Mouse (Mus musculus) megakaryocyte, embryonic 14.5 days (primary cell): ENCODE data around the gene Gpnmb. TPM values are rescaled to one million over a fixed set of nuclear protein-coding genes. Genes with fewer than 3 reads are reported as not detected.

Source experiments
- H3K27me3 ChIP-seq: replicated peaks from 2 replicates; pipeline ENCODE3; 2012; ENCODE audit warnings: inconsistent platforms
- H3K36me3 ChIP-seq: replicated peaks from 2 replicates; pipeline ENCODE3; 2012; ENCODE audit warnings: low read length, inconsistent platforms, mixed read lengths
- H3K4me1 ChIP-seq: 2 replicates; pipeline ENCODE4 v1.6.1; 2012; ENCODE audit warnings: inconsistent platforms
- H3K4me3 ChIP-seq: replicated peaks from 2 replicates; pipeline ENCODE3; 2012; ENCODE audit warnings: moderate library complexity, mild to moderate bottlenecking, inconsistent platforms
- H3K9me3 ChIP-seq: 2 replicates; pipeline ENCODE4 v1.6.1; 2012; ENCODE audit warnings: inconsistent platforms
- FLI1 ChIP-seq: IDR thresholded peaks from 2 replicates; pipeline ENCODE4 v1.6.1; 2012; ENCODE audit warnings: low read length, inconsistent platforms, mixed read lengths
- GATA1 ChIP-seq: IDR thresholded peaks from 3 replicates; pipeline ENCODE4 v1.6.1; 2012; ENCODE audit warnings: mixed read lengths, low read length, inconsistent platforms, borderline replicate concordance
- polyA plus RNA-seq: library from polyadenylated mRNA; stranded (reverse); fragments of >175 nt; gene quantifications from 2 replicates; pipeline ENCODE4 v1.2.3, GENCODE M21; 2012; ENCODE audit warnings: low replicate concordance; ENCODE audit not compliant: insufficient read depth

Gpnmb gene
- polyA plus RNA-seq = 45.1 and 495 TPM in 2 replicates

- TF ChIP-seq GATA1 = no peak
- TF ChIP-seq FLI1 = no peak
- H3K4me3 ChIP-seq = peak within 1 kb of the TSS; percentile 83
These were observed at the start of gene Gpnmb for GRCm38 (mm10) chr6:49036275-49037267. TSS of gene Gpnmb (plus strand) at chr6:49036546.

GRCm38 (mm10) chr6:48989971-48990370 lies 46.4 kb upstream of the Gpnmb start:
- H3K36me3 ChIP-seq = no peaks in the 10 kb centered on the region
- TF ChIP-seq GATA1 (no peak), FLI1 (no peak)
- H3K9me3 ChIP-seq = no peaks in the 10 kb centered on the region
- peaks cover 30% of the 10 kb centered on the region for H3K27me3 ChIP-seq
- H3K4me1 ChIP-seq = no peaks in the 10 kb centered on the region
- H3K4me3 ChIP-seq = no peak overlapping the region

More at GRCm38 (mm10) chr6:49036275-49037267, at the start of gene Gpnmb:
- Histone ChIP-seq H3K36me3 (no peaks in the 10 kb centered on the region), H3K9me3 (no peaks in the 10 kb centered on the region), H3K4me1 (peaks cover 21% of the 10 kb centered on the region), H3K27me3 (peaks cover 68% of the 10 kb centered on the region)

- no peaks in the 10 kb centered on the region for H3K36me3 ChIP-seq
- H3K27me3 ChIP-seq = peaks cover 28% of the 10 kb centered on the region
- TF ChIP-seq GATA1 = no peak
- TF ChIP-seq FLI1 = no peak
- H3K4me3 ChIP-seq = no peak overlapping the region
- no peaks in the 10 kb centered on the region for H3K4me1 ChIP-seq
- H3K9me3 ChIP-seq = no peaks in the 10 kb centered on the region
These were observed 44.4 kb upstream of the Gpnmb start for GRCm38 (mm10) chr6:48991991-48992390.

GRCm38 (mm10) chr6:48998186-48998585 lies 38.2 kb upstream of the Gpnmb start:
- no peak overlapping the region for H3K4me3 ChIP-seq
- no peaks in the 10 kb centered on the region for H3K4me1 ChIP-seq
- H3K27me3 ChIP-seq = peaks cover 28% of the 10 kb centered on the region
- TF ChIP-seq FLI1 (no peak), GATA1 (no peak)
- no peaks in the 10 kb centered on the region for H3K36me3 ChIP-seq
- no peaks in the 10 kb centered on the region for H3K9me3 ChIP-seq

- no peaks in the 10 kb centered on the region for H3K4me1 ChIP-seq
- no peaks in the 10 kb centered on the region for H3K36me3 ChIP-seq
- peaks cover 28% of the 10 kb centered on the region for H3K27me3 ChIP-seq
- no peak overlapping the region for H3K4me3 ChIP-seq
- no peaks in the 10 kb centered on the region for H3K9me3 ChIP-seq
- TF ChIP-seq FLI1 (no peak), GATA1 (no peak)
These were observed 37.5 kb upstream of the Gpnmb start for GRCm38 (mm10) chr6:48998796-48999195.

- Histone ChIP-seq H3K9me3 (no peaks in the 10 kb centered on the region), H3K4me1 (peaks cover 5% of the 10 kb centered on the region), H3K4me3 (no peak overlapping the region), H3K36me3 (no peaks in the 10 kb centered on the region), H3K27me3 (peaks cover 18% of the 10 kb centered on the region)
- TF ChIP-seq GATA1 = no peak
- no peak for TF ChIP-seq FLI1
These were observed 33.0 kb upstream of the Gpnmb start for GRCm38 (mm10) chr6:49003381-49003780.

GRCm38 (mm10) chr6:49007981-49008380 lies 28.4 kb upstream of the Gpnmb start:
- Histone ChIP-seq H3K4me3 (peak overlapping the region; percentile 83), H3K36me3 (no peaks in the 10 kb centered on the region), H3K9me3 (peaks cover 12% of the 10 kb centered on the region), H3K27me3 (peaks cover 28% of the 10 kb centered on the region), H3K4me1 (peaks cover 21% of the 10 kb centered on the region)
- no peak for TF ChIP-seq GATA1
- TF ChIP-seq FLI1 = no peak

- Histone ChIP-seq H3K27me3 (peaks cover 29% of the 10 kb centered on the region), H3K9me3 (peaks cover 12% of the 10 kb centered on the region), H3K36me3 (no peaks in the 10 kb centered on the region), H3K4me3 (peak overlapping the region; percentile 83), H3K4me1 (peaks cover 21% of the 10 kb centered on the region)
- TF ChIP-seq GATA1 = no peak
- TF ChIP-seq FLI1 = no peak
These were observed 27.8 kb upstream of the Gpnmb start for GRCm38 (mm10) chr6:49008420-49009160.

- H3K27me3 ChIP-seq = peaks cover 27% of the 10 kb centered on the region
- H3K36me3 ChIP-seq = no peaks in the 10 kb centered on the region
- H3K4me3 ChIP-seq = no peak overlapping the region
- peaks cover 12% of the 10 kb centered on the region for H3K9me3 ChIP-seq
- TF ChIP-seq GATA1 (no peak), FLI1 (no peak)
- peaks cover 21% of the 10 kb centered on the region for H3K4me1 ChIP-seq
These were observed 27.2 kb upstream of the Gpnmb start for GRCm38 (mm10) chr6:49009161-49009555.

- H3K27me3 ChIP-seq = peaks cover 27% of the 10 kb centered on the region
- no peaks in the 10 kb centered on the region for H3K36me3 ChIP-seq
- H3K9me3 ChIP-seq = peaks cover 12% of the 10 kb centered on the region
- H3K4me1 ChIP-seq = peaks cover 21% of the 10 kb centered on the region
- H3K4me3 ChIP-seq = no peak overlapping the region
- no peak for TF ChIP-seq GATA1
- TF ChIP-seq FLI1 = no peak
These were observed 26.7 kb upstream of the Gpnmb start for GRCm38 (mm10) chr6:49009665-49010064.
